Mouse (Mus musculus) liver, postnatal 0 days (tissue): ENCODE data around the gene Klhl26.

Source experiments
- CTCF ChIP-seq: sonication (generic); IDR thresholded peaks from 2 replicates; pipeline ENCODE4 v1.5.1; 2016; ENCODE audit warnings: antibody characterized with exemption, low read depth
- EP300 ChIP-seq: IDR thresholded peaks from 2 replicates; pipeline ENCODE4 v1.6.1; 2016; ENCODE audit warnings: antibody characterized with exemption, low read depth, mild to moderate bottlenecking

DNA sequence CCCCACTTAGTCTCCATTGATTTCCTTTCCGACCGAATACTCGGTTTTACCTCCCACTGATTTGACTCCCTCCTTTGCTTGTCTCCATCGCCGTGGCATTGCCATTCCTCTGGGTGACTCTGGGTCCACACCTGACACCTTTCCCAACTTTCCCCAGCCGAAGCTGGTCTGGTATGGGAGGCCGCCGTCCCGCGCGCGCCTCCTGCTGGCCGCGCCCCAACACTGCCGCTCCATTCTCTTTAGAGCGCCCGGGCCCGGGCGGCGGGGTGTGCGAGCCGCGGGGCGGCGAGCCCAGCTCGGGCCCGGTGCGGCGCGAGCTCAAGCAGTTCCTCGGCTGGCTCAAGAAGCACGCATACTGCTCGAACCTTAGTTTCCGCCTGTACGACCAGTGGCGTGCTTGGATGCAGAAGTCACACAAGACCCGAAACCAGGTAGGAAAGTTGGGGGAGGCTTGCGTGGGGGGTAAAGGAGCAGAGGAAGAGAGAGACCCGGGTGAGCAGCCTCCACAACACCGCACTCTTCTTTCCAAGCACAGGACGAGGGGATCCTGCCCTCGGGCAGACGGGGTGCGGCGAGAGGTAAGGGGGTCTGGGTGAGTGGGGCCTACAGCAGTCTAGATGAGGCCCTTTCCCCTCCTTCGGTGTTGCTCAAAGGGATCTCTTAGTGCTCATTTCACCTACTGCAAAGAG lies 26.4 kb upstream of the Klhl26 start:
- TF ChIP-seq CTCF (peak; percentile 89), EP300 (no peak)
